Mouse (Mus musculus) embryonic fibroblast, embryonic 13.5 days (primary cell): ENCODE measurements at regions not wholly inside any gene's neighbourhood (a gene's known extent, or its start where the extent isn't known, plus 50 kb on each side); places are given as distances from the start of the nearest gene placed in this dataset.

ENCODE experiments used
- CTCF ChIP-seq: IDR thresholded peaks from 2 replicates; pipeline ENCODE4 v1.5.1; 2011; ENCODE audit warnings: mild to moderate bottlenecking, control low read depth, low read length, moderate library complexity, borderline replicate concordance; ENCODE audit not compliant: insufficient read depth
- POLR2A ChIP-seq: IDR thresholded peaks from 2 replicates; pipeline ENCODE4 v1.6.1; 2011; ENCODE audit warnings: low read depth, mild to moderate bottlenecking, control low read depth, low read length, moderate library complexity

DNA sequence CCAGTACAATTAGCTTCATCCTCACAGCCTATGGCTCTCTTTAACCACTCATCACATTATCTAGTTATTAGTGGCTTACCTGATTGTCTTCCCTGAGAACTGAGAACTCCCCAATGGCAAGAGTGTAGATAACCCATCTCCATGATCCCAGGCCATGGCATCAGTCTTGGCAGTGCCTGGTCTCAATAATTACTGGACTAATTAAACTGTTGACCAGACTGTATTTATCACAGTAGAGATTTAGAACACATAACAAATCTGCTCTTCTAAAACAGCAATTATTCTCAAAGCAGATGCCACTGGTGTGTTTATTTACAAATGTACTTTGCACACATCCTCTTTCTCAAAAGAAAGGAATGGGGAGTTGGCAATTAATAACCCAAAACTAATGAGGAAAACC, 219.2 kb downstream of the S1pr1 start:
- TF ChIP-seq CTCF (no peak), POLR2A (no peak)
